Mouse (Mus musculus) megakaryocyte, adult 5-6 weeks (primary cell): ENCODE results near the gene Ptcd1. TPM values are rescaled to one million over a fixed set of nuclear protein-coding genes. Genes with fewer than 3 reads are reported as not detected.
"Not testable (repeated sequence)": the region's sequence is repeated elsewhere in the genome, so short reads cannot be mapped to it uniquely, and the experiment has no call there.

Source experiments
- ATAC-seq: 2 replicates; pipeline ENCODE4 v1.8.0; 2016; ENCODE audit warnings: mild to moderate bottlenecking, inconsistent platforms; ENCODE audit not compliant: poor library complexity, severe bottlenecking
- total RNA-seq, 2 experiments: library from RNA; stranded (forward) in 1 of 2; stranded (reverse) in 1 of 2; fragments of 153-499, 151-499 nt in 1 of 2; fragments of 221-1000, 200-1000 nt in 1 of 2; gene quantifications; 2 replicates each; pipeline versions ENCODE4 v1.2.3 to v1.2.4; 2015 to 2017

Gene Ptcd1
- total RNA-seq (2015) (6.5 and 7.9 TPM in 2 replicates), total RNA-seq (2017) (14.8 and 15.3 TPM in 2 replicates)

DNA sequence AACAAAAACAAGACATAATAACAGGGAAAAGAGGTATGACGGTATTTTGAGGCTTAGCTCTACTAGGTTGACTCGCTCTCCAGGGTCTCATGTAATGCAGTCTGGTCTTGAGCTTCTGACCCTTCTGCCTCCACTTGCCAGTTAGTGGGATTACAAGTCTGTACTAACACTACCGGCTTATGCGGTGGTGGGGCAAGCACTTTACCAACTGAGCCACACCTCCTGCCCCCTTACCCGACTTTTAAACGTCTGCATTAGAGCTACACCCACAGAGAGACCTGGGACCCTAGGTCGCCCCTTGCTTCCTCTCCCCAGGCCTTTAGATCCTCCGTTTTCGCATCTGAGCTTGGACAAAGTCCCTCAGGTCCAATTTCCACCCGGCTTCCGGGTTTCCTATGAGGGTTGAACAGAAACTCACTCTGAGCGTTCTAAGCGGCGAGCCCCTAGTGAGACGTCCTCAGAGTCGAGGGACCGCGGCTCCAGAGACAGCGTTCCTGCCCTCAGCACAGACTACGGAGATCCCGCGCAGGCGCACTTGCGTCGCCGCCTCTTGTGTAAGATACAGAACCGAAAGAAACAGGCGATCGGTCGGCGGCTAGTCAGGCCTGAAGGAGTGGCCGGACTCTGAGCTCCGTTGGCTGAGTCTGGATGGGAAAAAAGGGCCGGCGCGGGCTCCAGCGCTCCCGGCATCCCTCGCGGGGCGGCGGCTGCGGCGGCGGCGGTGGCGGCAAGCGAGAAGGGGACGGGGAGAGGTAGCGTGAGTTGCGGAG, at the start of gene Ptcd1, which contains the start of gene Cpsf4:
Ptcd1 (minus strand) TSS at position 573 of the 770 bp plus-strand sequence.
Cpsf4 (plus strand) TSS at position 678 of the 770 bp plus-strand sequence.
- peak; percentile 97 for ATAC-seq

DNA sequence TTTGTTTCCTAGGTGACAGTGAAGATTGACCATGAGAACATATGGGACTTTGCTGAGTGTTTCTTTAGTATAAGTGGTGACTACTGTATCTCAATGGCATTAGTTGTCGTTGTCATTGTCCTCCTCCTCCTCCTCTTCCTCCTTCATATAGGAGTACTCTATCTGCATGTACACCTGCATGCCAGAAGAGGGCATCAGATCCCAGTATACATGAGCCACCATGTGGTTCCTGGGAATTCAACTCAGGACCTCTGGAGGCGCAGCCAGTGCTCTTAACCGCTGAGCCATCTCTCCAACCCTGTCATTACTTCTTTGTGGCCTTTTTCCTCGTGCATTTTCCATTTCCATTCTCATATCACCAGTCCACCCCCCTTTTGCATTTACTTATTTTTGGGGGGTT, 47.8 kb upstream of the Ptcd1 start:
- no peak for ATAC-seq

DNA sequence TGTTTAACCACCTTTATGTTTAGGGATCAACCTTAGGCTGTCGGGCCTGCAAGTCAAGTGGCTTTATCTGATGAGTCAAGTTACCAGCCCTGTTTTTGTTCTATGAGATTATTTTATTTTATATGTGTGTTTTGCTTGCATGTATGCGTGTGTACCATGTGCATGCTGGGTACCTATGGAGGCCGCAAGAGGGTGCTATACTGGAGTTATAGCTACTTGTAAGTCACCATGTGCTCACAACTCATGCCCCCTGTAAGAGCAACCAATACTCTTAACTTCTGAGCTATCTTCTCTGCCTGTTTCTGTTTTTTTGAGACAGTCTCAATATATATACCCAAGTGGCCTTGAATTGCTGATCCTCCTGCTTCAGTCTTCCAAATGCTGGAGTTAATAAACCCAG, 46.6 kb upstream of the Ptcd1 start:
- ATAC-seq, result no peak

DNA sequence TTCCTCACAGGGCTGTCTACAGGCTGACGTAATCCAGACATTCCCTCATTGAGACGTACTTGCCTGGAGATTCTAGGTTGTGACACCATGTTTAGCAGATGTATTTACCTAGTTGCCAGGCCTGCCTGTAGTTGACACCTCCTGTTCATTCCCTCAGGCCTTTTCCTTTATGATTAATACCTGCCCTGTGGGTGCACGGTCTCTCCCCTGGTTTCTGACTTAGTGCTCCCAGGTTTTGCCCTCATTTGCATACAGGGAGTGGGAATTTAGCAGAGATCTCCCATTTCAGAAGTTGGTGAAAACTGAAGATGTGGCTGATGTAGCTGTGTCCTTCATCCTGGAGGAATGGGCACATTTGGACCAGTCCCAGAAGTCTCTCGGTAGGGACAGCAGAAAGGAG, 45.3 kb upstream of the Ptcd1 start:
- ATAC-seq, result no peak

DNA sequence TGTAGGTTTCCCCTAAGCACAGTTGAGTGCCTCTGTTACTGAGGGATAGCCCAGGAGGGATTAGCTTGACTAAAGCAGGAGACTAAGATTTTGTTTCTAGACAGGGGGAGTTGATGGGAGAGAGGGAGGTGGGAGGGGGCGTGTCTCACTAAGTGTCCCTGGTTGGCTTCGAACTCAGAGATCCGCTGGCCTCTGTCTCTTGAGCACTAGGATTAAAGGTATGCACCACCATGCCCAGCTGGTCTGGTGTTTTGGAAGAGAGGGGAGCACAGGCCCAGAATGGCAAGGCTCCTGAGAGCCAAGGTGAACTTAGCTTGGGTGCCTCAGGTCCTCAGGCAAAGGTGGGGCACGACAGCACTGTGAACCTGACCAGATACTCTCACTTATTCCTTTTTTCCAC, 44.4 kb upstream of the Ptcd1 start:
- no peak for ATAC-seq

DNA sequence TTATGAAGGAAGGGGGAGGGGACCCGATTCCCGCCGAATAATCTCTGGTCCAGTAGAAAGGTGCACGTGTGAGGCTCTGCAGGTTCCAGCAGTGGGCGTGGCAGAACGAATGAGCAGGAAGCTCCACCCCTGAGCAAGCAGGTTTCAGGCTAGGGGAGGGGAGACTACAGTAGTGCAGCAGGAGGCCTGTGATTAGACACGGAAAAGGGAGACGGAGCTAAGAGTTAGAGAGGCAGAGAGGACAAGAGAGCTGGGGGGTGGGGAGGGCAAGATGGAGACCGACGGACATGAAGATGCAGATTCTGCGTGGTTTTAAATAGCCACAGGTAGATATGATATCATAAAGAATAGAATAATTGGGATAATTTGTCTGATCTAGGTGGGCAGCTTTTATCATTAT, 41.5 kb upstream of the Ptcd1 start:
- not testable (repeated sequence) for ATAC-seq

DNA sequence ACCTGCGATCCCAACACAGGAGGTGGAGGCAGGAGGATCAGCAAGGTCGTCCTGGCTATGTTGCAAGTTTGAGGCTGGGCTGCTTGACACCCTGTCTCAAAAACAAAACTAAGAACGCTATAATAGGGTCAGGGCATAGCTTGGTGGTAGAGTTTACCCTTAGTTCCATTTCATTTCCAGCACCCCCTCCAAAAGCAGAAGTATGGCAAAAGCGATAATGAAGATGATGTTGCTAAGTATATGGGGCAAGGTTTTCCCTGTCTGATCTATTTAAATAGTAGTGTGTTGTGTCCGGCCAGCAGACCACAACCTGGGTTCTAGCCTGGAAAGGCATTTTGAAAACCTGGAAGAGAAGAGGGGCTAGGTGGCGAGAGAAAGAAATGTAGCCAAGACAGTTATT, 41.0 kb upstream of the Ptcd1 start:
- ATAC-seq, result no peak

DNA sequence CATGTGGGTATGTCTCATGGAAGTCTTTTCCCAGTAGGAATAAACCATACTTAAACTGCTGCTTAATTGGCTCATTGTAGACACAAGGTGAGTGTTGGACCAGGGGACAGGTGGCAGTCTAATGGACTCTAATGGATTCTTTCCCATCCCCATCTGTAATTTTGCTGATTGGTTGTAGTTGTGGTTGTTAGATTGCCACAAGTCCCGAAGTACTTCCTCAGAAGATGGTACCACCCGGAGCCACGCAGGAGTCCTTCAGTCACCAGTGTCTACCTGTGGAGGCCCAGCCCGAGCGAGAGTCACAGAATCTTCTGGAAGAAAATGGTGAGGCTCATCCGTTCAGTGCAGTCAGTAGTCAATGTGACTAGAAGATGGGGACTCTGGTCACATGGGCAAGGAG, 40.5 kb upstream of the Ptcd1 start:
- no peak for ATAC-seq

DNA sequence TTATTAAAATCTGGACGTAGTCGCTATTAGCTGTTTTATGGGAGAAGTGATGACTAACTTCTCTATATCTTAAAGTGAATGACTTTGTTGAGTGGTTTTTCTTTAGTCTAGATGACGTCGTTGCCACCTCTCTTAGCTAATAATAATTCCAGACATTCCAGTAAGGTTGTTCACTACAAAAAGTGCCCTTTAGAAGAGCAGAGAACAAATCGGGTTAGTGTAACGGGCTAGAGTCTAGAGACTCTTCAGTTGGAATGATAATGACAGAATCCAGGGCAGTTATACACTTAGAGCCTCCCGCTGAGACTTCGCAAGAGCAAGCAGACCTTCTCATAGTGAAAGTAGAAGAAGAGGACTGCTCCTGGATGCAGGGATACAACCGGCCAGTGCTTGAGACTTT, 38.1 kb upstream of the Ptcd1 start:
- ATAC-seq, result no peak

DNA sequence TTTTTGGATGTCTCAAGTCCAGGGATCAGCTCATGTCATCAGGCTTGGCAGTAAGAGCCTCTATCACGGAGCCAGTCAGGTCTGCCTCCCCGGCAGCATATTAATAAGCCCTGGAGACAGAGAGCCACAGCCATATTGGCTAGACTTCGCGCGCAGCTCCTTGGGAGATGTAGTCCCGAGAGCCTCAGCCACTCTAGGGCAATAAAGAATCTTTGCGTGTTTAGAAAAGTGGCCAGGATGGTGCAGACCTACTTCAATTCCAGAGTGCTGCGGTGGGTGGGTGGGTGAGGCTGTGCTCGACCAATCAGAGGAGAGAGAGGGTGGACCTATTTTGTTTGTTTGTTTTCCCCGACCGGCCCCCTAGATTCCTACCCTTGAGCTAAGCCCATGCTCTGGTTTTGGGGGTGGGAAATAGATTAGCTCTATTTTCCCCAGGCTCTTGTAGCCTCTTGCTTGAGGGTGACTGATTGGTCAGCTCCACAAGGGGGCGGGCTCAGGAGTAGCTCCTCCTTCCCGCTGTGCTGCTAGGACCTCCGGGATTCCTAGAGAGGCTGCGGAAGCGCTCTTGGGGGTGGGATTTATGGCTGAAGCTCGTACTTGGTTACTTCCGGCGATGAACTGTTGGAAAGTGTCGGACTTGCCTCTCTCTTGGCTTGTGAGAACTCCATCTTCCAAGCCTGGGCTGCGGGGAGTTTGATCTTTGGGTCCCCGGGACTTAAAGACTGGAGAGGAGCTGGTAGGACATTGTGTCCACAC, 37.2 kb upstream of the Ptcd1 start, which contains the start of gene Zkscan5:
Zkscan5 (plus strand) TSS at position 627 of the 756 bp plus-strand sequence.
- ATAC-seq, result peak; percentile 80

DNA sequence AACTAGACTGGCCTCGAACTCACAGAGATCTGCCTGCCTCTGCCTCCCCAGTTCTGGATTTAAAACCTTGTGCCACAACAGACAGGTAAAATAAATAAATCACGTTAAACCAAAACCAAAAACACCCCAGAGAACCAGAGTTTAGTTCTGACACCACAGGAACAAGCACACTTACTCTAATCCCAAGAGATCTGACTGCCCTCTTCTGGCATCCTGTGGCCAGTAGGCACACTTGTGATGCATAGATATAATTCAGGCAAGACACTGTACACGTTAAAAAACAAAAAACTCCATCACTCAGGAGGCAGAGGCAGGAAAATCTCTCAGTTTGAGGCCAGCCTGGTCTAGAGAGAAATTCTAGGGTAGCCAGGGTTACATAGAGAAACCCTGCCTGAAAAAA, 35.5 kb upstream of the Ptcd1 start:
- no peak for ATAC-seq

DNA sequence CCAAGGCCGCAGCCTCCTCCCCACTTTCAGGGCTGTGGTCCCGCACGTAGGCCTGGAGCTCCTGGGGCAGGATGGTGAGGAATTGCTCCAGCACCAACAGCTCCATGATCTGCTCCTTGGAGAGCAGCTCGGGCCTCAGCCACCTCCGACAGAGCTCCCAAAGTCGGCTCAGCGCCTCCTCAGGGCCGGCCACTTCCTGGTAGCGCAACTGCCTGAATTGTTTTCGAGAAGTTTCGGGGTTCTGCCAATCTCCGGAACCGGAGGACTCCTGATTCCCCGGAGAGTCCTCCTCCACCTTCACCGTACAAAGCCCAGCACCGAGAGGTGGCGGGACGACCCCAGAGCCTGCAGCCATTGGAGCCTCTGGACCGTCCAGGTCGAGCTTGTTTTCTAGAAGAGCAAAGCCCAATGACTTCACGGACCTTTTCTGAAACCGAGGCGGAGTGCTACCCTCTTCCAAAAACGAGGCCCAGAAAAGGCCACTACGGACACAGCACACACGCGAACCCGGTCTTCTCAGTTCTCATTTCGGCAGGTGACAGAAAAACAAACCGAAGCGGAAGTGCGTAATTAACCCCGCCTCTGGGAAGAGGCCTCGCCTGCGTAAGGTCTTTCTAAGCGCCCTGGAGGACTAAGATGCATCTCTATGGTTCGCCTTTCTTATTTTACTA, 34.5 kb upstream of the Ptcd1 start, which contains the start of gene Zkscan14:
Zkscan14 (minus strand) TSS at position 548 of the 671 bp plus-strand sequence.
- peak; percentile 74 for ATAC-seq

DNA sequence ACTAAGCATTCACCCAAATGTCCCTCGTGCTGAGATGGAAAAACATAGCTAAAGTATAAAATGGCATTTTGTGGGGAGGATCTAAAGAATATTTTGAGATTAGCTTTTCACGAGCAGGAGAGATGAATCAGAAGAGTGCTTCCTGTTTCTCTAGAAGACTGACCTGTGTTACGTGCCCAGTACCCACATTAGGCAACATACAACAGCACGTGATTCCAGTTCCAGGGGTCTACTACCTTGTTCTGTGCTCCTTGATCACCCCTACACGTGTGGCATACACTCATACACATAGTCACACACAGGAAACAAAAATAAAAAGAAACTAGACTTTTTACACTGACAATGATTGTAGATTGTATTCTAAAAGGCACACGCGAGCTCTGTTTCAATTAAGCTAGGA, 33.5 kb upstream of the Ptcd1 start:
- ATAC-seq, result no peak

DNA sequence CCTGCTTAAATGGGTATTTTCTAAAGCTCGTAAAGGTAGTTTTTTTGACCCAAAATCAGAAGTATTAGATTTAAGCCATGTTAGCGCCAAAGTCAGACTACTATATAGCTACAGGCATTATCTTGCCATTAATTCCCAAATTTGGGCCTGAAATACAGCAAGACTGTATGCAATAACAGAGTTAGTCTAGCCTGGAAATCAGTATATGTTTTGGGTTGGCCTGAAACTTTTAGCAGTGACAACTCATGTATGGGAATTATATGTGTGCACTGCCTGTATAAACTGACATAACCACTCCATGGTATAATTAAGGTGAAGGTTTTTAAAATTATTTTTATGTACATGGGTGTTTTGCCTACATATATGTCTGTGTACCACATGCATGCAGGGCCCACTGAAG, 25.1 kb upstream of the Ptcd1 start, which contains the start of gene Atp5j2:
Atp5j2 (minus strand) TSS at position 101 of the 400 bp plus-strand sequence.
- ATAC-seq, result no peak

DNA sequence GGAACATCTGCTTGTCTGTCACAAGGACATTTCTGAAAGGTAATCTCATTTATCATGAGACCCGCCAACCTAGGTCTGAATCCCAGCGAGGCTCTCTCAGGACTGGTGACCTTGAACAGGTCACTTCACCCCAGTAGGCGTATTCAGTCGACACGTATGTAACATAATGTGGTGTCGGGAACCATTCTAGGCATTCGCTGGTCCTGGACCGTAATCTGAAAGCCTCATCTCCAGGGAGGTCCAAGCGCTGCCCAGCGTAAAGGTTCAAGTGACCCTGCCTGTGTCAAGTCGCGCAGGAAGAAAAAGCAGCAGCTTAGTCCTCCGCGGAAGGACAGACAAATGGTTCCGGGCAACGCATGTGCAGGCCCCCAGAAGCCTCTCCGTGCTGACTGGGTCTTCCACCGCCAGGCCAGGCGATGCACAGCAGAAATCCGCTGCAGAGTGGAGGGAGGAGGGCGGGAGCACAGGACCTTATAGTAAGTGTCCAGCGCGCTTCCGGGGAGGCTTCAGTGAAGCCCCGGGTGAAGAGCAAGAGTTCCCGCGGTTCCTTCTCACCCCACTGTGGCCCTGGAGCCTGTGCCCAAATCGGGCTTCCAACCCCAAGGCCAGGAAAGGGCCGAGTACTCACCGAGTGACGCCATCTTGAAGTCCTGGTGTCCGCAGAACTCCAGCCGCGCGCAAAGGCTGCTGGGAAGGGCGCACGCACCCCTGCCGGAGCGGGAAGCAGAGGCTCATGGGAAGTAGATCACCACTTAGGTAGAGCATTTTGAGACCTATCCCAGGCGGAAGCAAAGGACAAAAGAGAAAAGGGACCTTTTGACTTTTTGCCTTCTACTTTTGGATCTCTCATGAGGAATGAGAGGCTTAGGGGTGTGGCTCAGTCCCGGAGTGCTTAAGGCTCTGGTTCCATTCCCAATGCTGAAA, 24.2 kb upstream of the Ptcd1 start:
- peak; percentile 99 for ATAC-seq

DNA sequence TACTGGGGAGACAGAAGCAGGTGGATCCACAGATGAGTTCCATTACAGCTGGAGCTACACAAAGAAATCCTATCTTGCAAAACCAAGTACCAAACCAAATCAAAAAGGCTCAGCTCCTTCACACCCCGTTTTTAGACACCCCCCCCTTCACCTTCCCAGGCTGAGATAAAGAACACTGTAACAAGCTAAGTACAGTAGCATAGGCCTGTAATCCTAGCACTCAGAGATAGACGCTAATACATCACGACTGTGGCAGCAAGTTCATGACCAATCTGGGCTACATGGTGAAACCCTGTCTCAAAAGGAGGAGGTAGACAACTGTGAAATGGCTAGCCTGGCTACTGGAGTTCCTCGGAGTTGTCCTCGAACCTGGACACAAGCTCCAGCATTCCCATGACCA, 23.5 kb upstream of the Ptcd1 start:
- no peak for ATAC-seq

DNA sequence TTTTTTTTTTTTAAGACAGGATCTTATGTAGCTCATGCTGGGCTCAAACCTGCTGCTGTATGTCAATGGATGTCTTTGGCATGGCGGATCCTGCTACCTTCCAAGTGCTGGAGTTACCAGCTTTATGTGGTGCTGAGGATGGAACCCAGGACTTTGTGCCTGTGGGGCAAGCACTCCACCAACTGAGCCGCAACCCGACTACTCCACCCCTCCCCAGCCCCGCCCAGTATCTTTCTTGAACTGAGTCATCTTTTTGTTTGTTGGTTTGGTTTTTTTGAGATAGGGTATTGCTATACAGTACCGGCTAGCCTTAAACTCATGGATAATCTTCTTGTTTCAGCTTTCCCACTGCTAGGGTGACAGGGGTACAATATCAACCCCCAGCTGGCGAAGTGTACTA, 22.5 kb upstream of the Ptcd1 start:
- ATAC-seq, result no peak

DNA sequence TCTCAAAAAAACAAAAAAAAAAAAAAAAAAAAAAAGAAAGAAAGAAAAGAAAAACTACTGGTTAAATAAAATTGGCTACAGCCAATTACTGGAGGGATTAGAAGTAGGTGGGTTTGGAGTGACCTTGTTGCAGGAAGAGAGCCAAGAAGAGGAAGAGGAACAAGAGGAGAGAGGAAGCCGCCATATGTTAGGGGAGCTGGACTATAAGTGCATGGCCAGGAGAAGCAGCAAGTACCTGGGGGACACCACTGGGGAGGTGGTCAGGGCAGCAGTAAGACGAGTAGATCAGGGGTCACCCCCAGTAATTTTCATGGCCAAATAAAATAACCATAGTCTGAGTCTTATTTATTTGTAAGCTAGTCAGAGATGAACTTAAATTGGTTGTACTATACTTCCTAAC, 18.3 kb upstream of the Ptcd1 start:
- 0 out of 2 replicates have a peak, but pooled peaks have one; percentile 28 for ATAC-seq

DNA sequence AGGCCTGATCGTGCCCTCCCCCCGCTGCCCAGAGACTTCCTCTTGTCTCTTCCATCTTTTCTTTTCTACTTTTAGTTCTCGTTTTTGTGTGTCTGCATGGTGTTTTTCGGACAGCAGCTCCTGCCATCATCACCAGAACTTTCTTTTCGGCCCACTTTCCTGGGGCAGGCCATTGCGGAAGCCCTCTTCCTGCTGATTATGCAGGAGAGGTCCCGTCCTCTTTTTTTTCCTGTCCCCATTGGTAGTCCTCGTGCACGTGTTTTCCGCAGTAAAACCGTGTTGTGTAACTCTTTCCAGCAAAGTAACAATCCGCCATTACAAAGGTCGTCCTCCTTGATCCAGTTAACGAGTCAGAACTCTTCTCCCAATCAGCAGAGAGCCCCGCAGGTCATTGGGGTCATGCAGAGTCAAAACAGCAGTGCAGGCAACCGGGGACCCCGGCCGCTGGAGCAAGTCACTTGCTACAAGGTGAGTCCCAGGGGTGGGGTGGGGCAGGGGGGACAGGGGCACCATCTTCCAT, 11.6 kb upstream of the Ptcd1 start:
- ATAC-seq, result peak; percentile 34; the same call in 1 of the 2 replicates

DNA sequence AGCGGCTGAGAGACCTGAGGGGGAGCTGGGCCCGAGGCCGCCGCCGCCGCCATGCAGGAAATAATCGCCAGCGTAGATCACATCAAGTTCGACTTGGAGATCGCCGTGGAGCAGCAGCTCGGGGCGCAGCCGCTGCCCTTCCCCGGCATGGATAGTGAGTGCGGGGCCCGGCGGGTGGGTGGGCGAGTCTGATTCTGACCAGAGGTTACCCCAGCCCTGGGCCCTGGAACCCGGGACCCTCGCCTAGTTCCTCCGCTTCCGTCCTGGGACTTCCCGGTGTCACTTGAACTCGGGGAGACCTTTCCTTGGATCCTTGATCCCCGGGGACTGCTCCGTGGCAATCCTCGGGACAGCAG, 376 bp upstream of the Ptcd1 start:
- ATAC-seq, result no peak
